Mouse (Mus musculus): ENCODE results near the gene Obox1. TPM values are rescaled to one million over a fixed set of nuclear protein-coding genes. Genes with fewer than 3 reads are reported as not detected.
"Not testable (repeated sequence)": the region's sequence is repeated elsewhere in the genome, so short reads cannot be mapped to it uniquely, and the experiment has no call there.

Gene Obox1
- not detected in 2 replicates for polyA plus RNA-seq (2015; fragmentation: Nextera tagmentation; extraction: Ambion mirVana)

DNA sequence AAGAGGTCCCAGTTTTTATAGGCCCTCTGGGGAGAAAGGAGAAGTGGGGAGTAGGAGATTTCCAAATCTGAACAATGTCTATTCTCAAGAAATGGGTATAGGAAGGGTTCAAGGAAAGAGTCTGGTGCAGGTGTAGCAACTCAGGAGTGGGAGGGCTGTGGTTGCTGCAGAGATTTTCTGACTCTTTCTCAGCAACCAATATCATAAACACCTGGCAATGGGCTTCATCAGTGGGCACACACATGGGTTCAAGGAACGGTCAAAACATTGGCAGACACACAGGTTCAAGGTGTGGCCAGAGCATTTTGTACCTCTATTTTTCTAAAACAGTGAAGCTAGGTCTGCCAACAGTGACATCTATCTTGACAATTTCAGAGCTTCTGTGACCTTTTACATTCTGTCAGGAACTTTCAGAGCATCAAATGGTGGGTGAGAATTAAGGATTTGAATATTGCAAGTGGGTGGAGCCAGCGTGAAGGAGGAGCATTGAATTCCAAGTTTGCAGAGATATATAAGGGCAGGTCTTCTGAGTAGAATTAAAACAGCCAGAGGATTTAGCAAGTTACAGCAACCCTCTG lies at the start of gene Obox1, which contains the start of gene Obox2:
Obox1 (plus strand) TSS at position 528 of the 578 bp plus-strand sequence.
Obox2 (plus strand) TSS at position 301 of the 578 bp plus-strand sequence.
- H3K4me2 ChIP-seq; H3K27me3 ChIP-seq; H3K9ac ChIP-seq; H3K9me3 ChIP-seq (replicated peaks); ATAC-seq (replicated peaks; ENCODE audit: low FRiP score); H3K4me3 ChIP-seq (replicated peaks); H3K4me1 ChIP-seq; H3K27ac ChIP-seq; H3K36me3 ChIP-seq: not testable (repeated sequence)
- WGBS, result no CpG with 5 or more reads among the region's 2 CpGs

DNA sequence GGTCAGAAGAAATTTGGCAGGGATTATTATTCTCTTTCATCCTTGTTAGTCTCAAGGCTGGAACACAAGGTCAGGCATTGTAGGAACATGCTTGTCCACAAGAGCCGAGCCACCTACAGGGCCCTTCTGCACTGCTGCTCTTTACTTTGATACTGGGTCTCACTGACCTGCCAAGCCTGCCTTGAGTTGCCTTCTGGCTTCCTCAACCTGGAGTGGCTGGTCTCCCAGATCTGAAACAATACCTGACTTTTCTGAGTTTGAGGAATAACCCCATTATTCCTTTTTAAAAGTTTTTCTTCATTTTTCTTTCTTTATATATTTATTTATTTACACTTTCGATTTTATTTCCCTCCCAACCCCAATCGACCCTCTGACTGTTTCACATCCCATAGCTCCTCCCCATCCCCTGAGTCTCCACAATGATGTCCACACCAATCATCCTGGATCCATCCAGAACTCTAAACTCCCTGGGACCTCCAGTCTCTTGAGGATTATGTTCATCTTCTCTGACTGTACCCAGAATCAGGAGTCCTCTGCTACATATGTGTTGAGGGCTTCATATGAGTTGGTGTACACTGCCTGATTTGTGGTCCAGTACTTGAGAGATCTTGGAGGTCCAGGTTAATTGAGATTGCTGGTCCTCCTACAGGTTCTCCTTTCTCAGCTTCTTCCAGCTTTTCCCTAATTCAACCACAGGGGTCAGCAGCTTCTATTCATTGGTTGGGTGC lies 10.6 kb downstream of the Obox1 start:
- not testable (repeated sequence) for H3K4me2 ChIP-seq; ATAC-seq (replicated peaks; ENCODE audit: low FRiP score); H3K4me3 ChIP-seq (replicated peaks); H3K27me3 ChIP-seq; H3K36me3 ChIP-seq; H3K4me1 ChIP-seq; H3K27ac ChIP-seq; H3K9ac ChIP-seq
- WGBS, result 73% methylated on average over 3 of the region's 3 CpGs
- H3K9me3 ChIP-seq (replicated peaks), result peaks cover 17% of the 10 kb centered on the region; the same call in 1 of the 2 replicates

DNA sequence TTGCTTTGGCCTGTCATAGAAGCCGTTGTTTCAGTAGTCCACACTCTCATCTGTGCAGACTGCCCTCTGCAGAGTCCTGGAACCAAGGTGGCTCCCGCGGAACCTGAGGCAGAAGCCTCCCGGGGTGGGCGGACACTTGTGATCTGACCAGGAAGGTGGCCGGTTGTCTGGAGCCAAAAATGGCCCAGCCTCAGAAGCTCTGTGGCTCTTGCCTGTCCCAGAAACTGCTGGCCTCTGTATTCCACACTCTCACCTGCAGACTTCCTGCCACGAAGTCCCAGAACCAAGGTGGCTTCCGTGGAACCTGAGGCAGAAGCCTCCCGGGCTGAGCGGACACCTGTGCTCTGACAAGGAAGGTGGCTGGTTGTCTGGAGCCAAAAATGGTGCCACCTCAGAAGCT lies 18.1 kb downstream of the Obox1 start:
- H3K4me1 ChIP-seq; H3K9me3 ChIP-seq (replicated peaks); H3K9ac ChIP-seq; H3K4me3 ChIP-seq (replicated peaks); H3K27ac ChIP-seq; H3K4me2 ChIP-seq; ATAC-seq (replicated peaks; ENCODE audit: low FRiP score); H3K27me3 ChIP-seq; H3K36me3 ChIP-seq: not testable (repeated sequence)
- 87% methylated on average over 10 of the region's 10 CpGs for WGBS

DNA sequence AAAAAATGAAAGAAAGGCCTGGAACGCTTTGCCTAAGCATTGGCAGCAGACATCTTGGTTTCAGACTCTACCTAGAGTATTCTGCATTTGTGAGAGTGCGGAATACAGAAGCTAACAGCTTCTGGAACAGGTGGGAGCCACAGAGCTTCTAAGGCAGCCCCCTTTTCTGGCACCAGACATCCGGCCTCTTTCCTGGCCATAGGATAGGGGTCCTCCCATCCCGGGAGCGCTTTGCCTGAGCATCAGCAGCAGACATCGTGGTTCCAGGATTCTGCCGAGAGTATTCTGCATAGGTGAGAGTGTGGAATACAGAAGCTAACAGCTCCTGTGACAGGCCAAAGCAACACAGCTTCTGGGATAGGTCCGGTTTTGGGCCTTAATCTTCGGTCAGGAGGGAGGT lies 29.3 kb downstream of the Obox1 start:
- not testable (repeated sequence) for H3K27ac ChIP-seq; H3K9me3 ChIP-seq (replicated peaks); ATAC-seq (replicated peaks; ENCODE audit: low FRiP score); H3K4me3 ChIP-seq (replicated peaks); H3K4me1 ChIP-seq; H3K27me3 ChIP-seq; H3K4me2 ChIP-seq; H3K9ac ChIP-seq; H3K36me3 ChIP-seq
- 85% methylated on average over 9 of the region's 9 CpGs for WGBS

DNA sequence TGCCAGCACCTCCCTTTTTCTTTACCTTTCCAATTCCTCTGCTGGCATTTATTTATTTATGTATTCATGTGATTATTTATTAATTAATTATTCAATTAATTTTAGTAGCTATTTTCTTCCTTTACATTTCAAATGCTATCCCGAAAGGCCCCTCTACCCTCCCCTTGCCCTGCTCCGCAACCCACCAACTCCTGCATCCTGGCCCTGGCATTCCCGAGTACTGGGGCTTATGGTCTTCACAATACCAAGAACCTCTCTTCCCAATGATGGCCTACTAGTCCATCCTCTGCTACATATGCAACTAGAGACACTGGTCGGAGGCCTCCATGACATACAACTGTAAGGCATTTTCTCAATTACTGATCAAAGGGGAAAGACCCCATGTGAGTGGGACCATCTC lies 36.8 kb downstream of the Obox1 start:
- H3K4me2 ChIP-seq; H3K27ac ChIP-seq; H3K4me3 ChIP-seq (replicated peaks); ATAC-seq (replicated peaks; ENCODE audit: low FRiP score); H3K9ac ChIP-seq; H3K9me3 ChIP-seq (replicated peaks); H3K27me3 ChIP-seq; H3K4me1 ChIP-seq; H3K36me3 ChIP-seq: not testable (repeated sequence)
- 87% methylated on average over 4 of the region's 4 CpGs for WGBS

DNA sequence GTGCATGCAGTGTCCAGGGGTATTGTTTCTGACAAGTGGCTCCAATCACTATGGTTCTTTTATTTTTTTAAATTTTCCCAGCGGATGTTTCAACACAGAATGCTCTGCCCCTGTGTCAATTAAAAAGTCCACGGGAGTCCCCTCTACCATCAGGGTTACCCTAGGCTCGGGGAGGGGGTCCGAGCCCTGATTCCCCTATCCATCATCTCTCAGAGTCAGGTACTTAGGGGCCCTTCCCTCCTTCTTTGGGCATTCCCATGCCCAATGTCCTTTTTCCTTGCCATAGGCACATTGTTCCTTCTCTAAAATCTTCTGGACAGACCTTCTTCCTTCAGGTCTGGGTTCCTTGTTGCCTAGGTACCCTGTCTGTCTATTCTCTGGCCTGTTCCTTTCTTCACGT lies 120.7 kb downstream of the Obox1 start:
- not testable (repeated sequence) for H3K4me3 ChIP-seq (replicated peaks); ATAC-seq (replicated peaks; ENCODE audit: low FRiP score); H3K4me2 ChIP-seq; H3K9me3 ChIP-seq (replicated peaks); H3K4me1 ChIP-seq; H3K9ac ChIP-seq; H3K27ac ChIP-seq; H3K27me3 ChIP-seq; H3K36me3 ChIP-seq
- WGBS, result 82% methylated on average over 5 of the region's 5 CpGs

Other genes starting within 250 kb of the Obox1 start
- not detected in 2 replicates for gene Obox2, start 227 bp upstream of the Obox1 start, polyA plus RNA-seq (2015; fragmentation: Nextera tagmentation; extraction: Ambion mirVana)

Data from kidney, embryonic 15.5 days (tissue).